Mouse (Mus musculus): ENCODE measurements around the gene Cdh8.
"Not testable (repeated sequence)": the region's sequence is repeated elsewhere in the genome, so short reads cannot be mapped to it uniquely, and the experiment has no call there.

The Cdh8 gene

DNA sequence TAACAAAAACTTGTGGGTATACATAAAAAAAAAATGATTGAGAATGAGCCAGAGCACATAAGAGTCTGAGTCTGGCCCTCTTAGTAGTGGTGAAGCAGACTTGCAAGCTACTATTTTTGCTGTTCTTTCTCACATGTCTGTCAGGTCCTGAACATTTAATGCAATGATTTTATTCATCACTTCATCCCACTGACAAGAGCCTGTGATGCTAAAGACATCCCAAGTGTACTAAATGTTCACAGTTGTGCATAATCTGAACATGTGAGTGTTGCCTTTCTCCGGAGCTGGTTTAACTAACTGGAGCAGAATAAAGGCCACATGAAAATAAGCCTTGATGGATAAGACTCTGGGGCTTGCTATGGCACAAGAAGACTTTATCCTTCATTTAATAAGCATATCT is 131.2 kb downstream of the Cdh8 start:
- peak in 1 of 2 experiments; percentile 20 for DNase-seq (ENCODE audit: low spot score in 2 of 2)

DNA sequence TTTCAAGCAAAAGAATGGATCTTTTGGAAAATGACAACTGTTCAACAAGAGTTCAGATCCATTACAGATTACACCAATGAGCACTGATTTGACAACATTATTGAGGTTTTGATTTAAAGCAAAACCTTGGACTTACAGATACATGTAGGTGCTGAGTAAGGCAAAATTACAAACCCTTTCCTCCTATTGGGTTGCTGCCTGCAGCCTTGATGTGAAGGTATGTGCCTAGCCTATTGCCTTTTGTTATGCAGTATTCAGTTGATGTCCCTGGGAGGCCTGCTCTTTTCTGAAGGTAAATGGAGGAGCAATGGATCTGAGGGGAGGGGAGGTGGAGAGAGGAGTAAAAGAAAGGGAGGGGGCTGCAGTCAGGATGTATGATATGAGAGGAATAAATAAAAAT is 135.9 kb downstream of the Cdh8 start:
- no peak for DNase-seq (ENCODE audit: low spot score in 2 of 2)

DNA sequence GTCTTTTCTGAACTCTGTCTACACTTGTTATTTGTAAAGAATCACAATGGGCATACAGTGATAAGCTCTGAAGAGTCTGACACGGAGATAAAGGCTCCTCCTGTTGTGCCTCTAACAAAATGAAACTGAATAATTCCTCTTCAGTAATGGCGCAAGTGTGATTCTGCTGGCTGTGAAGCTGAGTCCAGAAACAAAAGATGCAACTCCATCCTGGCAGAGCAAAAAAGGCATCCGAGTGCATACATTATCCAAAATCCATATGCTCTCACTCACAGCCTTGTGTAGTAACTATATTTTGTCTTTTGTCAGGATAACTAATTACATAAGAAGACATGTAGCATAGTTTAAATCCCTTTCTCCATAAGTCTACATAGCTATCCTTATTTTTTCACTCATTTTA is 149.1 kb downstream of the Cdh8 start:
- DNase-seq (ENCODE audit: low spot score in 2 of 2): peak in 1 of 2 experiments; percentile 23

DNA sequence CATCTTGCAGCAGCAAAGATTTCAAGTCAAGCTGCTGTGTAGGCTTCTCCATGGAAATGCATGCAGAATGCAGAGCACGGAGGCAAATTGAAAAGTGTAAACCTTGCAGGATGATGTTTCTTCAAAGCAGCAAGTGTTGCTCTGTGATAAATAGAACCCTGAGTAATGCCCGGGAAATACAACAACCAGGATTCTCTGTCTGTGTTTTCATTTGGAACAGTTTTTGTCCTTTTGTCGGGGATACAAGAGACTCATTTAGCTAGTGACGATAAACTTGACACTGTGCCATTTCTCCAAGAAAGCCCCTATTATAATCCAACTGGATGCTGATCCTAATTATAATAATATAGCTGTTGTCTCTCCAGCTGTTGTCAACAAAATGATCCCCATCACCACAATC is 181.9 kb downstream of the Cdh8 start:
- DNase-seq (ENCODE audit: low spot score in 2 of 2): peak in 1 of 2 experiments; percentile 23

DNA sequence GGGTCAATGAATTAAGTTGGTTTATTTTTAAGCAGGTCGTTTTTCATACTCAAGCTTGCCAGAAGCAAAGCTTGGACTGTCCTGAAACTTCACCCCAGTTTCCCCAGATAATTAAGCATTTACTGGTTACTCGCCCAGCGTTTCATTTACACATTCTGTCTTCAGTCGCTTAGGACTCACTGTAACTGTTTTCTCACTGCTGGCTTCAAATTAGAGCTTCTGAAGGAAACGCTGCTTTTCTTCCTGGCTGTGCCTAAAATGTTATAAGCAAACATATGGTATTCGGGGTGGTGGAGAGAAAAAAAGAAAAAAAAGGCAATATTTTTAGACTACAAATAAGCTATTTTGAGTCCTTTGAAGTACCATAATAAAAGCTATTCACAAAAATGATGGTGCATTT is 192.6 kb downstream of the Cdh8 start:
- peak in 1 of 2 experiments; percentile 34 for DNase-seq (ENCODE audit: low spot score in 2 of 2)

- DNase-seq (ENCODE audit: low spot score in 2 of 2): no peak
Observed at GRCm38 (mm10) chr8:99205194-99205593, 211.1 kb downstream of the Cdh8 start.

GRCm38 (mm10) chr8:99190643-99191042 is 225.6 kb downstream of the Cdh8 start:
- DNase-seq (ENCODE audit: low spot score in 2 of 2): no peak

- DNase-seq (ENCODE audit: low spot score in 2 of 2): no peak
Observed at GRCm38 (mm10) chr8:99186879-99187278, 229.4 kb downstream of the Cdh8 start.

GRCm38 (mm10) chr8:99184186-99184585 is 232.1 kb downstream of the Cdh8 start:
- DNase-seq (ENCODE audit: low spot score in 2 of 2): peak; percentile 25 to 28

GRCm38 (mm10) chr8:99166966-99167365 is 249.3 kb downstream of the Cdh8 start:
- no peak for DNase-seq (ENCODE audit: low spot score in 2 of 2)

DNA sequence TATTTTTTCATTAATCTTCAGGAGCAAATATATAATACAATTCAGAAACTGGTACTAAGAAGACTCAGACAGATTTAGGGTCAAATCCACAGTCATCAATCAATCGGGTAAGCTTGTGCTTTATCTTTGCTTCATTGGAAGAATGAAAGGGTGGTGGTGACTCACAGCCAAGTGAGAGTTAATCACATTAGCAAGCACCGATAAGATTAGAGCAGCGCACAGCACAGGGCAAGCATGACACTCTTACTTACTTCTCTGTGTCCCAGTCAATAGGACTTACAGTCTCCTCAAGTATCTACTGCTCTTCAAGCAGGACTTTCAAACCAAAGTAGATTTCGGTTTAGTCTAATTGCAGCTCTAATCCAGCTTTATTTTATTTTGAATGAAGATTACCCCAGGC is 254.6 kb downstream of the Cdh8 start:
- no peak for DNase-seq (ENCODE audit: low spot score in 2 of 2)

- no peak for DNase-seq (ENCODE audit: low spot score in 2 of 2)
Observed at GRCm38 (mm10) chr8:99145436-99145835, 270.8 kb downstream of the Cdh8 start.

DNA sequence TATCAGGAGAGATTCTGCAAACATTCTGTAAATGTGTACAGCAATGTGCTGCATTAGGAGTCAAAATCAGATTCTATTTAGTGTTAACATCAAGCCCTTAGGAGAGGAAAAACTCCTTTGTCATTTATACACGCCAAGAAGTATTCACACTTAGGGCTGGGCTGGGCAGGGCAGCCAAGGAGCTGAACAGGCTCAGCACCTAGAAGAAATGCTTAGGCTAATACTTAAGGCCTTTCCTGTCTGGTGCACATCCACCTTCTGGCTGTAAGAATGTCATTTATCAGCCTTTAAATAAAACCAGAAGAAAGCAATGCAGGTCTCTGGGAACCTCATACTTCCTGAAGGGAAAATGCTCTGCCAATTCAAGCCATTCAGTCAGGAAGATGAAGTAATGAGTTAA is 271.5 kb downstream of the Cdh8 start:
- DNase-seq (ENCODE audit: low spot score in 2 of 2): not testable (repeated sequence)

DNA sequence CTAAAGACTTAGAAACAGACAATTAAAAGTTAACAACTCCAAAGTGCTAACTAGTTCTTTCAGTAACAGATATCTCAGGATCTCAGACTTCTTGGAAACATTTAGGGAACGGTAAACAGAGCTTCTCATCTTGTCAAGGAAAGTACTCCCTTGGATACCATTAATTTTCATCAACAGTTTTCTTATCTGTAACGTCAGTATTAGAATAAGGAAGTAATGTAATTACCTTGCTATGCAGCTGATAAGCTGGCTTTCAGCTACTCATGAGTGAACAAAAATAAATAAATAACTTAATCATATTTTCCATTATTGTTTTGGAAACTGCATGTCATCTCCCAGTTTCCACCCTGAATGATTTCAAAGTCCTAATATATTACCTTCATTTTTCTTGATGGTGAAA is 317.8 kb downstream of the Cdh8 start:
- no peak for DNase-seq (ENCODE audit: low spot score in 2 of 2)

- no peak for DNase-seq (ENCODE audit: low spot score in 2 of 2)
Observed at GRCm38 (mm10) chr8:99051344-99051743, 364.9 kb downstream of the Cdh8 start.

GRCm38 (mm10) chr8:99048664-99049363 is 367.5 kb downstream of the Cdh8 start:
- DNase-seq (ENCODE audit: low spot score in 2 of 2): no peak

GRCm38 (mm10) chr8:99040423-99040822 is 375.8 kb downstream of the Cdh8 start:
- peak in 1 of 2 experiments; percentile 33 for DNase-seq (ENCODE audit: low spot score in 2 of 2)

GRCm38 (mm10) chr8:99031060-99031459 is 385.2 kb downstream of the Cdh8 start:
- DNase-seq (ENCODE audit: low spot score in 2 of 2): no peak

Data from frontal cortex, postnatal 36 days (tissue).